Mouse (Mus musculus) spleen, postnatal 14 days (tissue): ENCODE measurements around the gene Slc39a11.

Experiments
- DNase-seq, 2 experiments: peaks; one replicate each; pipeline ENCODE4 v3.0.0; 2021 to 2022; ENCODE audit warnings: low spot score in 2 of 2

The Slc39a11 gene

DNA sequence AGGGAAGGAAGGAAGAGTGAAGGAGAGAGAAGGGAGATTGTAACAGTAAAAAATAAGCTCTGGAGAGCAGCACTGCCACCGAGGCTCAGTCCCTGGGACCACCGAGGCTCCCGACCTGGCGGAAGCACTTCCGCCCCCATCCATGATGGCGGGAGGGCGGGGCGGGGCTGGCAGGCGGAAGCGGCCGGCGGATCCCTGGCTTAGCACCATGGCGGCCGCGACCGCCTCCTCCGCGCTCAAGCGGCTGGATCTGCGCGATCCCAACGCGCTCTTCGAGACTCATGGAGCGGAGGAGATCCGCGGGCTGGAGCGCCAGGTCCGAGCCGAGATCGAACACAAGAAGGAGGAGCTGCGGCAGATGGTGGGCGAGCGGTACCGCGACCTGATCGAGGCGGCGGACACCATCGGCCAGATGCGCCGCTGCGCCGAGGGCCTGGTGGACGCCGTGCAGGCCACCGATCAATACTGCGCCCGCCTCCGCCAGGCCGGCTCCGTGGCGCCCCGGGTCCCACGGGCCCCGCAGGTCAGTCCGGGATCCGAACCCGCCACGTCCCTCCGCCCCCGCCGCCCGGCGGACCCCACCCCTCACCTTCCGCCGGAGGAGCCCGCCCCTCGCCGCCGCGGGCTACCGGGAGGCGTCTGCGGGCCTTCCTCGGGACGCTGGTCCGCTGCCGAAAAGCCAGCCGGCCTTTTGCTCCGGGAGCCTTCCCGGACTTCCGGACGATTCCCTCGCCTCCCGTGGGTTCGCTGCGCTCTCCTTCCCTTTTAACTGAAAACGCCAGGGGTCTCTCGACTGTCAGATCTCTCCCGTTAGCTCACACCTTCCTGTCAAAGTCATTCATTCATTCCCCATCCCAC lies at the start of gene Slc39a11:
Gene Slc39a11 (minus strand): TSS at position 727 of the 858 bp plus-strand sequence.
- DNase-seq: peak; percentile 44 to 55

DNA sequence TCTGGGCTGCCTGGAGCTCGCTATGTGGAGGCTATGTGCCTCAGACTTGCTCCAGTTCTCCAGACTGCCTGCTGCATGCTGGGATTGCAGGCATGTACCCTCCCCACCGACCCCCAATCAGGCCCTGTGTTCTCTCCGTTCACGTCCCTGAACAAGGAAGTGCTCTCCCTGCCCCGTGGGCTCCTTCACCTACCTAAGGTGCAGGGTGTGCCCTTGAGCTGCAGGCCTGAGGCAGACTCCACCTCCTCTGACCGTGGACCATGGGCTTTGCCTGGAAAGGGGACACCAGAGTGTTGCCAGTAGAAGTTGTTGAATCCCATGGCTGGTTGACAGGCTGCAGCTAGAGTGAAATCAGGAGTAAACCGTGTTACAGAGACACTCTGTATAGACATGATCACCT lies 49.8 kb upstream of the Slc39a11 start:
- DNase-seq: no peak

DNA sequence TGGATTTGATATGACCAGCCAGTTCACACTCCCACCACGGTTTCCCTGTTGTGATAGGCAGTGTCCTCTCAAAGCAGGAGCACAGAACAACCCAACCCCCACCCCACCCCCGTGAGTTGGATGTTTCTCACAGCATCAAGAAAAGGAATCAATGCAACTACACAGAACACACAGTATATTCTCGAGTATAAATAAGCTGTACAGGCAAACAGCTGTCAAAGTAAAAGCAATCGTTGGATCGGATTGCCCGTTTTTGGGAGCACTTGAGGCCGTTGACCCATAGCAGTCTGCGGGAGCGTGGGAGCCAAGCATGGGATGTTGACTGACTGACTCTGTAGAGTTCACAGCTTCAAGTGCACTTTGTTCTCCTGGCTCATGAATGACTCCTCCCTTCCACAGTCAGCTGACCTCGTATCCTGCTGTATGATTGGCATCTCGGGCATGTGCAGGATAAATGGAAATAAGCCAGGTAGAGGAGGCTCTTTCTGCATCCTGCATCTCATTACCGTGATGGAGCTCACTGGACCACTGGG lies 48.2 kb upstream of the Slc39a11 start:
- no peak for DNase-seq

GRCm38 (mm10) chr11:113697571-113697970 lies 47.7 kb upstream of the Slc39a11 start:
- DNase-seq: no peak

DNA sequence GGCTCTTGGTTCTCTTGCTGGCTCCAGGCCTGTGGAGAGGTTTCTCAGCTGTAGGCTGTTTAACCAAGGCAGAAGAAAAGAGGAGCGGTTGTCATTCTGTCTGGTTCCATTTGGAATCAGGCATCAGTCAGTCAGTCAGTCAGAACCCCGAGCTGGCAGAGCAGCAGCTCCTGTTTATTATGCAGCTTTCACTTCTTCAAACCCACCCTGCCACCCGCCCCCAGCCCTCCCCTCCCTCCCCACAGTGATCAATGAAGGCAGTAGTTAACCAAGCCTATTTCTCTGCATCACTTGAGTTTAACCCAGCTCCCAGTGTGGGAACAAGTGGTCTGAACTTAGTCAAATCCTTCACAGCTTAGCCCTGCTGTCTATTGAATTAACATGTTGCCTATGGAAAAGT lies 42.0 kb upstream of the Slc39a11 start:
- no peak for DNase-seq

- DNase-seq: no peak
These were observed 41.4 kb upstream of the Slc39a11 start for GRCm38 (mm10) chr11:113691318-113691717.

DNA sequence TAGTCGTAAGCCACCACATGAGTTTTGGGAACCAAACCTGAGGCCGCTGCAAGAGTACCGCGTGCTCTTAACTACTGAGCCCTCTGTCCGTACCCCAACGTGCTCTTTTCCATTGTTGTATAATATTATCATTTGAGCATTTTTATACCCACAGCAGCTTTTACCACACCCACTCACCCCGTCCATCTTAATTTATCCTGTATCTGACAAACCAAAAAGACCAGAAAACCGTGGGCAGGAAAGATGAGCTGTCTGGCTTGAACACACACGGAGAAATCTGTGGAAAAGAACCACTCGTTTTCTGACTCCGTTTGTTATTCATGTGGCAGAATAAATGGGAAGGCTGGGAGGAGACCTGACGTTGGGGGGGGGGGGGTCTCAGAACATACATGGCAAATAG lies 40.6 kb upstream of the Slc39a11 start:
- no peak for DNase-seq

DNA sequence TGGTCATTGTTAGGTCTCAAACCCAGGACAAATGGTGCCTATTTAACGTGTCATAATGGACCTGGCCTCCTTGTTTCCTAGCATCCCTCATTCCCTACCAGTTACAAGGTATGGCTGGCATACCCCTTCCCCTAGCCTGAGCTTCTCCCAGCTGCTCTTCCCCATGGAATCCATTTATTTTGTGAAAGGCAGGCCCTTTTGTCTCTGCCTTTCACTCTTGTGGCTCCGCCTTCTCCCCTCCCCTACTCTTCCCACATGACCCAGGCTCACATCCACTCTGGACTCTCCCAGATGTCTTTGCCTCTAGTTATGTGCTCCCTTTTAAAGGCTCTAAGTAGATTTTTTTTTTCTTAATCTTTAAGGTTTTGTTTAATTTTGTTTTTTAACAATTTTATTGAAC lies 37.2 kb upstream of the Slc39a11 start:
- no peak for DNase-seq

- DNase-seq: no peak
These were observed 35.0 kb upstream of the Slc39a11 start for GRCm38 (mm10) chr11:113684707-113685426.

GRCm38 (mm10) chr11:113683957-113684706 lies 34.3 kb upstream of the Slc39a11 start, which contains the start of the genes Fam104a and D11Wsu47e:
TSS of gene Fam104a (minus strand) at chr11:113684155.
TSS of gene D11Wsu47e (plus strand) at chr11:113684412.
- DNase-seq: peak; percentile 88 to 91

- DNase-seq: no peak
These were observed 33.7 kb upstream of the Slc39a11 start for GRCm38 (mm10) chr11:113683627-113683956.

GRCm38 (mm10) chr11:113682897-113683626 lies 33.2 kb upstream of the Slc39a11 start:
- DNase-seq: peak; percentile 34 to 46

DNA sequence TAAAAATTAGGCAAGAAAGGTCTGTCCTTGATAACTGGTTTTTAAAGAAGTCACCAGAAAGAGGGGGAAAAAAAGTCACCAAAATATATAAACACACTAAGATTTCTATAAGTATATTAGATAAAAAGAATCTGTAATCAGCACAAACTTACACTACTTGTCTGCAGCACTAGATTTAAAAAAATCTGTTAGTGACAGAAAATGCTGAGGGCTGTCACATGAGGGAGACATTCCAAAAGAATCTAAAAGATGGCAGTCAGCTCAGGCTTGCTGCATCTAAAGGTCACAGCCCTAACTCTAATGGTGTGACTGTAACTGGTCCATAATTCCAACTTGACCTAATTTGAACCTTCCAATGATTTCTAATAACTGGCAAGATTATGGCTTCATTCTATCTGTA lies 32.1 kb upstream of the Slc39a11 start:
- DNase-seq: no peak

- DNase-seq: no peak
These were observed 31.1 kb upstream of the Slc39a11 start for GRCm38 (mm10) chr11:113680954-113681353.

GRCm38 (mm10) chr11:113678373-113678772 lies 28.5 kb upstream of the Slc39a11 start:
- DNase-seq: no peak

DNA sequence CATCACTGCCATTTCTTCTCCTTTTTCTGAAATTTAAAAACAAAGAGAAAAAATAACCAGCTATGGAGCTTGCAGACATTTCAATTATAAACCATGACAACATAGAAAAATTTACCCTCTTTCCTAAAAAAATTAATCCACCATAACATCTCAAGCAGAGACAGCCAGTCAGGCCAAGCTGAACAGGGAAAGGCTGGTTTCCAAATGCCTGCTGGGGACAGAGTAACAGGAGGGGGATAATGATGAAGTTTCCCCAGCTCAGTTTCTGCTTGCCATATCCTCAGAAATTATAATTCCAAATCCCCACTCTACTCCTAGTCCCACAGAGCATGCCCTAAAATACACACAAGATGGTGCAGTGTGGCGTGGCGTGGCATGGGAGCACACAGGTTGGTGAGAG lies 27.5 kb upstream of the Slc39a11 start:
- no peak for DNase-seq

DNA sequence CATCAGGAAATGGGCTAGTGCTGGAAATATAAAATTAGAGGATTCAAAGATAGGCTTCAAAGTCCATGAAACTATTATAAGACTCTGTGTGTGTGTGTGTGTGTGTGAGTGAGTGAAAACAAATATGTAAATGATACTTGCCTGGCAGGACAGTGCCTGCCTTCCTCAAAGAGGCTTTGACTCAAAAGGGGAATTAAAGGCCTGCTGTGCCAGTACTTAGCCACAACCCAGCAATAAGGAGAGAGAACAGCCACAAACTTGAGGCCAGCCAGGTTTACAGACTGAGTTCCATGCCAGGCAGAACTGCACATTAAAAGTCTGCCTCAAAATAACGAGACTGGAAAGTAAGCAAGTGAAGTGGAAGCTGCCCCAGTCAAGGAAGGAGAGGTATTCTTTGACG lies 27.0 kb upstream of the Slc39a11 start:
- no peak for DNase-seq

DNA sequence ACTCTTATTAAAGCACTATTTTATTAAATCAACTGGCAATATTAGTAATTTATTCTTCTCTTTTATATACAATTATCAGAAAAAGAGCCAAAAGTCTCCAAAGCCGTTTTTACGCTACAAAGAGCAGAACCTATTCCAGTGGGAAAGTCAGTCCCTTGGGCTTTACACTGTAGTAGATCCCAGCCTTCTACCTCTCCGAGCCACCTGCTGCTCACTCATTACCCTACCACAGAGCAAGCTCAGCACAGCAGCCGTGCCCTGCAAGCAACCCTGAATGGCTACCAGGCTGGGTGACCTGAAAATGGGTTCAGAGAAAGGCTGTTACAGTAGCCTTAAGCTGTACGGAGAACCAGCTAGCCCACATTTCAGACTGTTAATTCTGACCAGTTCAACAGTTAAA lies 24.7 kb upstream of the Slc39a11 start:
- no peak for DNase-seq

GRCm38 (mm10) chr11:113673614-113674013 lies 23.7 kb upstream of the Slc39a11 start:
- no peak for DNase-seq

GRCm38 (mm10) chr11:113669711-113670110 lies 19.8 kb upstream of the Slc39a11 start:
- DNase-seq: no peak

DNA sequence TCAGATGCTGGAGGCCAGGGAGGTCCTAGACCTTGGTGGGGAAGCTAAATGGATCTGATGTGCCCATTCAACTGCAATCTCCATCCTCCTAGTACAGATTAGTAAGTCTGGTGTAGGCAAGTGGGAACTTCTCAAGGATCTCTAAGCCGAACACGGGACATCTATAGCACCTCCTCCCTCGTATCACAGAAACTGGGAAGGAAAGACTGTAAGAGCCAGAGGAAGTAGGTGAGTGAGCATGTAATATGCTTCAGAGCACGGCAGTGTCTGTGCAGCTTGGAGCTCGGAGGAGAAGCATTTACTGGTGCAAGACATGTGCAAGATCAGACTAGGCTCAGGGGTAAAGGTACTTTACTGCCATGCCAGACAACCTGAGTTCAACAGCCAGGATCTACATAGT lies 19.0 kb upstream of the Slc39a11 start:
- DNase-seq: no peak
